Mouse (Mus musculus): ENCODE measurements around the gene Otop2.

- TF ChIP-seq CTCF (IDR thresholded peaks at IDR 0.05) (no peak), EP300 (IDR thresholded peaks at IDR 0.05) (no peak)
Observed at GRCm38 (mm10) chr11:115289885-115290284, 17.1 kb upstream of the Otop2 start.

Measured in lung, postnatal 0 days (tissue).